Mouse (Mus musculus) ES-E14 (cell line): ENCODE measurements around the gene Lcn6.

Experiments
- CHD2 ChIP-seq: IDR thresholded peaks from 2 replicates; pipeline ENCODE4 v1.6.1; 2014; ENCODE audit warnings: mild to moderate bottlenecking, low read depth, low read length, inconsistent platforms
- MAFK ChIP-seq: IDR thresholded peaks from 2 replicates; pipeline ENCODE4 v1.6.1; 2014; ENCODE audit warnings: mild to moderate bottlenecking, low read depth, low read length, inconsistent platforms; ENCODE audit not compliant: insufficient read depth

- TF ChIP-seq CHD2 (no peak), MAFK (no peak)
Measured at GRCm38 (mm10) chr2:25664125-25664524, 12.5 kb upstream of the Lcn6 start.
